Mouse (Mus musculus): ENCODE results near the gene Arsb.
A peak's percentile ranks its signal among the peaks of the same experiment; 100 is the strongest.
"Not testable (repeated sequence)": the region's sequence is repeated elsewhere in the genome, so short reads cannot be mapped to it uniquely, and the experiment has no call there.

Gene Arsb

GRCm38 (mm10) chr13:93787647-93788046 is 16.2 kb downstream of the Arsb start:
- DNase-seq (ENCODE audit: low spot score): no peak

GRCm38 (mm10) chr13:93792945-93793642 is 21.7 kb downstream of the Arsb start:
- no peak for DNase-seq (ENCODE audit: low spot score)

GRCm38 (mm10) chr13:93793643-93794182 is 22.3 kb downstream of the Arsb start:
- DNase-seq (ENCODE audit: low spot score): no peak

- no peak for DNase-seq (ENCODE audit: low spot score)
Measured at GRCm38 (mm10) chr13:93797011-93797600, 25.7 kb downstream of the Arsb start.

- DNase-seq (ENCODE audit: low spot score): not testable (repeated sequence)
Measured at GRCm38 (mm10) chr13:93810311-93810710, 38.9 kb downstream of the Arsb start.

- DNase-seq (ENCODE audit: low spot score): no peak
Measured at GRCm38 (mm10) chr13:93814081-93814480, 42.7 kb downstream of the Arsb start.

GRCm38 (mm10) chr13:93814676-93815075 is 43.2 kb downstream of the Arsb start:
- DNase-seq (ENCODE audit: low spot score): peak; percentile 8

GRCm38 (mm10) chr13:93815128-93815527 is 43.7 kb downstream of the Arsb start:
- DNase-seq (ENCODE audit: low spot score): no peak

- DNase-seq (ENCODE audit: low spot score): no peak
Measured at GRCm38 (mm10) chr13:93816127-93816526, 44.7 kb downstream of the Arsb start.

- DNase-seq (ENCODE audit: low spot score): no peak
Measured at GRCm38 (mm10) chr13:93816688-93817331, 45.4 kb downstream of the Arsb start.

GRCm38 (mm10) chr13:93820173-93820572 is 48.7 kb downstream of the Arsb start:
- DNase-seq (ENCODE audit: low spot score): no peak

- no peak for DNase-seq (ENCODE audit: low spot score)
Measured at GRCm38 (mm10) chr13:93822001-93822400, 50.6 kb downstream of the Arsb start.

GRCm38 (mm10) chr13:93825792-93826558 is 54.5 kb downstream of the Arsb start:
- no peak for DNase-seq (ENCODE audit: low spot score)

- no peak for DNase-seq (ENCODE audit: low spot score)
Measured at GRCm38 (mm10) chr13:93827745-93828144, 56.3 kb downstream of the Arsb start.

- no peak for DNase-seq (ENCODE audit: low spot score)
Measured at GRCm38 (mm10) chr13:93829565-93830293, 58.3 kb downstream of the Arsb start.

GRCm38 (mm10) chr13:93830294-93830645 is 58.8 kb downstream of the Arsb start:
- DNase-seq (ENCODE audit: low spot score): no peak

GRCm38 (mm10) chr13:93837481-93838225 is 66.2 kb downstream of the Arsb start:
- DNase-seq (ENCODE audit: low spot score): no peak

- DNase-seq (ENCODE audit: low spot score): no peak
Measured at GRCm38 (mm10) chr13:93838431-93839136, 67.2 kb downstream of the Arsb start.

- DNase-seq (ENCODE audit: low spot score): no peak
Measured at GRCm38 (mm10) chr13:93839137-93839630, 67.8 kb downstream of the Arsb start.

GRCm38 (mm10) chr13:93839721-93840120 is 68.3 kb downstream of the Arsb start:
- DNase-seq (ENCODE audit: low spot score): no peak
